Mouse (Mus musculus) ES-Bruce4 (cell line): ENCODE data around the gene Abcb7. TPM values are rescaled to one million over a fixed set of nuclear protein-coding genes. Genes with fewer than 3 reads are reported as not detected.
"Not testable (repeated sequence)": the region's sequence is repeated elsewhere in the genome, so short reads cannot be mapped to it uniquely, and the experiment has no call there.

Source experiments
- H3K27ac ChIP-seq: 2 replicates; pipeline ENCODE4 v1.5.1; 2012; ENCODE audit warnings: low read length, inconsistent platforms; ENCODE audit not compliant: insufficient read depth
- H3K27me3 ChIP-seq: 2 replicates; pipeline ENCODE4 v1.6.1; 2012; ENCODE audit warnings: mild to moderate bottlenecking, low read length, inconsistent platforms; ENCODE audit not compliant: control insufficient read depth, poor library complexity, insufficient read depth, severe bottlenecking
- H3K36me3 ChIP-seq: 2 replicates; pipeline ENCODE4 v1.6.1; 2012; ENCODE audit warnings: inconsistent platforms, mild to moderate bottlenecking, low read length, moderate library complexity; ENCODE audit not compliant: control insufficient read depth, poor library complexity, insufficient read depth, severe bottlenecking
- H3K4me1 ChIP-seq: one replicate; pipeline ENCODE4 v1.8.1; 2011; ENCODE audit warnings: low read length; ENCODE audit not compliant: control insufficient read depth, insufficient read depth
- H3K4me3 ChIP-seq: 2 replicates; pipeline ENCODE4 v1.5.1; 2011; ENCODE audit warnings: low read depth, mild to moderate bottlenecking, low read length
- H3K9ac ChIP-seq: 2 replicates; pipeline ENCODE4 v1.6.1; 2012; ENCODE audit warnings: low read depth, mild to moderate bottlenecking, inconsistent platforms; ENCODE audit not compliant: poor library complexity, severe bottlenecking
- H3K9me3 ChIP-seq: replicated peaks from 2 replicates; pipeline ENCODE4 v1.6.1; 2012; ENCODE audit warnings: mild to moderate bottlenecking, low read length, inconsistent platforms; ENCODE audit not compliant: control insufficient read depth, poor library complexity, insufficient read depth, severe bottlenecking
- CTCF ChIP-seq: IDR thresholded peaks from one replicate; pipeline ENCODE4 v1.8.1; 2011; ENCODE audit warnings: low read depth, low read length
- EP300 ChIP-seq: IDR thresholded peaks from 2 replicates; pipeline ENCODE4 v1.6.1; 2011; ENCODE audit warnings: low read depth, low read length; ENCODE audit not compliant: insufficient read depth
- POLR2A ChIP-seq: IDR thresholded peaks from one replicate; pipeline ENCODE4 v1.8.1; 2011; ENCODE audit warnings: low read length; ENCODE audit not compliant: insufficient read depth
- polyA plus RNA-seq: library from polyadenylated mRNA; stranded (reverse); fragments of >200 nt; gene quantifications from 2 replicates; pipeline ENCODE4 v1.2.4, GENCODE M21; 2011; ENCODE audit warnings: low read depth; ENCODE audit not compliant: missing spikeins, insufficient read depth, insufficient read length

Abcb7 gene
- polyA plus RNA-seq, 1 experiment = 49.2 TPM

GRCm38 (mm10) chrX:104408137-104408536 is 5.5 kb downstream of the Abcb7 start:
- Histone ChIP-seq H3K27me3 (no peaks in the 10 kb centered on the region), H3K36me3 (no peaks in the 10 kb centered on the region), H3K27ac (no peak overlapping the region), H3K9me3 (no peaks in the 10 kb centered on the region), H3K9ac (no peak overlapping the region), H3K4me1 (no peaks in the 10 kb centered on the region), H3K4me3 (no peak overlapping the region)
- TF ChIP-seq POLR2A = no peak
- no peak for TF ChIP-seq CTCF
- TF ChIP-seq EP300 = no peak

GRCm38 (mm10) chrX:104402463-104402862 is 11.2 kb downstream of the Abcb7 start:
- H3K9me3 ChIP-seq = no peaks in the 10 kb centered on the region
- no peaks in the 10 kb centered on the region for H3K27me3 ChIP-seq
- TF ChIP-seq POLR2A (no peak), EP300 (no peak), CTCF (no peak)
- no peak overlapping the region for H3K4me3 ChIP-seq
- no peak overlapping the region for H3K27ac ChIP-seq
- no peak overlapping the region for H3K9ac ChIP-seq
- no peaks in the 10 kb centered on the region for H3K36me3 ChIP-seq
- H3K4me1 ChIP-seq = no peaks in the 10 kb centered on the region

GRCm38 (mm10) chrX:104401134-104401533 is 12.5 kb downstream of the Abcb7 start:
- TF ChIP-seq POLR2A (no peak), CTCF (no peak), EP300 (no peak)
- H3K27ac ChIP-seq = no peak overlapping the region
- H3K4me1 ChIP-seq = no peaks in the 10 kb centered on the region
- no peaks in the 10 kb centered on the region for H3K9me3 ChIP-seq
- H3K27me3 ChIP-seq = no peaks in the 10 kb centered on the region
- H3K9ac ChIP-seq = no peak overlapping the region
- no peaks in the 10 kb centered on the region for H3K36me3 ChIP-seq
- no peak overlapping the region for H3K4me3 ChIP-seq

- H3K27ac ChIP-seq = no peak overlapping the region
- no peak for TF ChIP-seq POLR2A
- TF ChIP-seq CTCF = no peak
- no peak for TF ChIP-seq EP300
- H3K4me1 ChIP-seq = no peaks in the 10 kb centered on the region
- no peaks in the 10 kb centered on the region for H3K27me3 ChIP-seq
- no peaks in the 10 kb centered on the region for H3K9me3 ChIP-seq
- H3K9ac ChIP-seq = no peak overlapping the region
- H3K36me3 ChIP-seq = no peaks in the 10 kb centered on the region
- H3K4me3 ChIP-seq = no peak overlapping the region
These were observed 16.1 kb downstream of the Abcb7 start for GRCm38 (mm10) chrX:104397526-104397925.

GRCm38 (mm10) chrX:104359686-104360085 is 54.0 kb downstream of the Abcb7 start:
- Histone ChIP-seq H3K9ac (no peak overlapping the region), H3K36me3 (no peaks in the 10 kb centered on the region), H3K4me1 (no peaks in the 10 kb centered on the region), H3K4me3 (no peak overlapping the region), H3K27ac (no peak overlapping the region), H3K9me3 (no peaks in the 10 kb centered on the region), H3K27me3 (no peaks in the 10 kb centered on the region)
- TF ChIP-seq CTCF = no peak
- no peak for TF ChIP-seq POLR2A
- no peak for TF ChIP-seq EP300

- TF ChIP-seq EP300 = no peak
- no peak for TF ChIP-seq POLR2A
- no peak for TF ChIP-seq CTCF
- no peaks in the 10 kb centered on the region for H3K36me3 ChIP-seq
- H3K27ac ChIP-seq = no peak overlapping the region
- H3K9me3 ChIP-seq = no peaks in the 10 kb centered on the region
- H3K4me3 ChIP-seq = no peak overlapping the region
- H3K27me3 ChIP-seq = no peaks in the 10 kb centered on the region
- H3K9ac ChIP-seq = no peak overlapping the region
- no peaks in the 10 kb centered on the region for H3K4me1 ChIP-seq
These were observed 57.8 kb downstream of the Abcb7 start for GRCm38 (mm10) chrX:104355842-104356241.

GRCm38 (mm10) chrX:104348146-104348545 is 65.5 kb downstream of the Abcb7 start:
- not testable (repeated sequence) for H3K27me3 ChIP-seq, H3K4me1 ChIP-seq, H3K9ac ChIP-seq, H3K36me3 ChIP-seq, H3K9me3 ChIP-seq, H3K4me3 ChIP-seq, H3K27ac ChIP-seq
